Mouse (Mus musculus) myocyte (in vitro differentiated cells): ENCODE results near the gene Mex3d.

Experiments used
- CEBPB ChIP-seq: IDR thresholded peaks from 2 replicates; pipeline ENCODE4 v1.6.1; 2011; ENCODE audit warnings: mild to moderate bottlenecking, moderate library complexity; ENCODE audit not compliant: poor library complexity, insufficient read depth, severe bottlenecking
- E2F4 ChIP-seq: IDR thresholded peaks from one replicate; pipeline ENCODE4 v1.6.1; 2011; ENCODE audit warnings: mild to moderate bottlenecking, control low read depth, moderate library complexity; ENCODE audit not compliant: insufficient read depth
- MAX ChIP-seq: IDR thresholded peaks from one replicate; pipeline ENCODE4 v1.6.1; 2011; ENCODE audit warnings: low read depth, mild to moderate bottlenecking, control low read depth
- MYOG ChIP-seq, 3 experiments: IDR thresholded peaks; one replicate each; pipeline ENCODE4 v1.6.1; 2011; ENCODE audit warnings: control low read depth in 2 of 3, low read depth in 2 of 3, mild to moderate bottlenecking in 2 of 3; ENCODE audit not compliant: insufficient read length in 2 of 3, control insufficient read depth in 1 of 3, insufficient read depth in 1 of 3
- POLR2A ChIP-seq: IDR thresholded peaks from one replicate; pipeline ENCODE4 v1.6.1; 2011; ENCODE audit warnings: low read depth, mild to moderate bottlenecking, control low read depth, moderate library complexity; ENCODE audit not compliant: insufficient read length
- POLR2AphosphoS2 ChIP-seq: IDR thresholded peaks from one replicate; pipeline ENCODE4 v1.6.1; 2011; ENCODE audit warnings: low read depth, control low read depth; ENCODE audit not compliant: insufficient read length
- USF1 ChIP-seq: IDR thresholded peaks from one replicate; pipeline ENCODE4 v1.6.1; 2011; ENCODE audit warnings: low read depth, mild to moderate bottlenecking, control low read depth, moderate library complexity

- TF ChIP-seq POLR2A, result no peak
- no peak for TF ChIP-seq MYOG (IDR thresholded peaks at IDR 0.05; ENCODE audit: control insufficient read depth in 1 of 3, insufficient read depth in 1 of 3, insufficient read length in 2 of 3, low read depth in 2 of 3)
- no peak for TF ChIP-seq CEBPB
- TF ChIP-seq MAX, result no peak
- TF ChIP-seq USF1, result no peak
- TF ChIP-seq E2F4, result no peak
- no peak for TF ChIP-seq POLR2AphosphoS2
These were observed 33.7 kb upstream of the Mex3d start for GRCm38 (mm10) chr10:80421208-80421607.
